Mouse (Mus musculus): ENCODE measurements around the gene Lyst.

DNA sequence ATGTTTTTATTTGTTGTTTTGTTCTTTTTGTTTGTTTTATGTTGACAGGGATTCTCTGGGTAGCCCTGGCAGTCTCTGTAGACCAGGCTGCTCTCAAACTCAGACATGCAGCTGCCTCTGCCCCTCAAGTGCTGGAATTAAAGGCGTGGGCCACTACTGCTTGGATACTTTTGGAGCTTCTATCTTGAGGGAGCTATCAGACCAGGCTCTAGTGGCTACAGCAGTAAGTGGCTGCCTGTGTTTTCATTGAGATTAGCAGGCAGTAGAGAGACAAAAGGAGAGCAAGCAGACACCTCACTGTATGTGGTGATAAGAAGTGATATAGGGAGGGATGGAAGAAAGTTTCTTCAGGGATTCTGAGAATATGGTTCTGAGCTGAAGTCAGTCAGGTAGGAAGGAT is 21.4 kb upstream of the Lyst start:
- TF ChIP-seq POLR2A (IDR thresholded peaks at IDR 0.05; ENCODE audit: insufficient read depth, low read depth, low read length): no peak
- no peak for TF ChIP-seq CTCF (IDR thresholded peaks at IDR 0.05)
- TF ChIP-seq EP300 (IDR thresholded peaks at IDR 0.05; ENCODE audit: insufficient read depth, low read depth, low read length): no peak

Data from heart, adult 2 months (tissue).